Mouse (Mus musculus) neural tube, embryonic 14.5 days (tissue): ENCODE measurements around the gene Hs3st3b1. TPM values are rescaled to one million over a fixed set of nuclear protein-coding genes. Genes with fewer than 3 reads are reported as not detected.

ENCODE experiments used
- ATAC-seq: fragments of 200-750 bp; cut with Nextera tagmentation; 2 replicates; pipeline ENCODE4 v1.8.0; 2017; ENCODE audit warnings: low read depth, mild to moderate bottlenecking, moderate TSS enrichment, moderate library complexity
- H3K27ac ChIP-seq: fragments of 300-500 bp; sonication (generic); 2 replicates; pipeline ENCODE4 v1.5.1; 2014; ENCODE audit warnings: low read depth, mild to moderate bottlenecking, control low read depth, low read length, moderate library complexity, mixed read lengths
- H3K27me3 ChIP-seq: fragments of 300-500 bp; sonication (generic); 2 replicates; pipeline ENCODE4 v1.6.1; 2014; ENCODE audit warnings: low read length; ENCODE audit not compliant: control insufficient read depth, insufficient read depth
- H3K36me3 ChIP-seq: fragments of 300-500 bp; sonication (generic); 2 replicates; pipeline ENCODE4 v1.6.1; 2014; ENCODE audit warnings: low read length, mixed read lengths; ENCODE audit not compliant: control insufficient read depth, insufficient read depth
- H3K4me1 ChIP-seq: fragments of 300-500 bp; sonication (generic); 2 replicates; pipeline ENCODE4 v1.6.1; 2014; ENCODE audit warnings: low read length; ENCODE audit not compliant: control insufficient read depth, insufficient read depth
- H3K4me2 ChIP-seq: fragments of 300-500 bp; sonication (generic); 2 replicates; pipeline ENCODE4 v1.6.1; 2014; ENCODE audit warnings: mild to moderate bottlenecking, low read depth, low read length, control low read depth
- H3K4me3 ChIP-seq: fragments of 300-500 bp; sonication (generic); 2 replicates; pipeline ENCODE4 v1.5.1; 2014; ENCODE audit warnings: low read depth, low read length, control low read depth, mixed read lengths
- H3K9ac ChIP-seq: fragments of 300-500 bp; sonication (generic); replicated peaks from 2 replicates; pipeline ENCODE4 v1.6.1; 2014; ENCODE audit warnings: low read depth, mild to moderate bottlenecking, control low read depth, low read length, mixed read lengths
- H3K9me3 ChIP-seq: fragments of 300-500 bp; sonication (generic); 2 replicates; pipeline ENCODE4 v1.6.1; 2016; ENCODE audit warnings: low read length; ENCODE audit not compliant: control insufficient read depth
- WGBS: fragments of 180-500 bp; shearing (Covaris S2); extraction: QIAGEN DNeasy Blood & Tissue Kit; methylation state at CpG from one replicate; pipeline ENCODE4 v1.1.7; 2014; 5-methylcytosine and 5-hydroxymethylcytosine counted together
- polyA plus RNA-seq: library from polyadenylated mRNA; unstranded; fragments of >200 nt; fragmentation: Nextera tagmentation; extraction: Ambion mirVana; gene quantifications from 2 replicates; pipeline ENCODE4 v1.2.1, GENCODE M21; 2014

Hs3st3b1 gene
- polyA plus RNA-seq, 1 experiment from 2014 or later = 9.1 TPM

DNA sequence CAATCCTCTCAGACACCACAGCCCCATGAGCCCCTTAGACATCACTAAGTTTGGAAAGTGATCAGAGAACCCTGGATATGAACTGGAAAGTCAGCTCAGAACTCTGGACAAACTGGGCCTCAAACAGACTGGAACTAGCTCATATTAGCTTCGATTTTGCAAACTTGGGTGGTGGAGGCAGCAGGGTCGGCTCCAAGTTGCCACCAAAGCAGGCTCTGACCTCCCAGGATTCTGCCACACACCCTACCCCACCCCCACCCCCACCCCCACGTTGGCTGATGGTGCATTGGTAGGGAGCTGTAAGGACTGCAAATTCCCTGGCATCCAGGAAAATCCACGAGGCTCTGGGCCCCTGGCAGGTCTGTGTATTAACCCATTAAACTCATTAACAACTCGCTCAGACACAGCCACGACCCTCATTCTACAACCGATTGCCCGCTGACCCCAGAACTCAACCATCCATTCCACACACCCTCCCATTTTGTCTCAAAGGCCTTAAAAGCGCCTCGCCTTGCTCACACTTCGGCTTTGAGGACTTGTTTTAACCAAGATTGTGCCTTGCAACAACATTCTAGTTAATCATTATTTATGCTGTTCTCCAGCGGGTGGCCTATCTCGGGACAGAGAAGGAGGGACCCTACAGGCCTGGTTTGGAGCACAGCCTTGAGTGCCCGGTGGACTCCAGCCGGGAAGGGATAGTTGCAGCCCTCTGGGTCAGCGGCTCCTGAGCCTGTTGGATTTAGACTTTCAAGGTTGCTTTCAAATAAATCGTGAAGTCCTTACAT lies 3.6 kb downstream of the Hs3st3b1 start:
- ATAC-seq = no peak
- Histone ChIP-seq H3K27me3 (peaks cover 12% of the 10 kb centered on the region), H3K36me3 (no peaks in the 10 kb centered on the region), H3K4me1 (peaks cover 8% of the 10 kb centered on the region), H3K9ac (peak overlapping the region; percentile 74), H3K27ac (no peak overlapping the region; the same call in 1 of the 2 replicates), H3K4me2 (peak overlapping the region; percentile 85), H3K9me3 (no peaks in the 10 kb centered on the region), H3K4me3 (peak overlapping the region; percentile 63)
- 13% methylated on average over 17 of the region's 17 CpGs for WGBS

DNA sequence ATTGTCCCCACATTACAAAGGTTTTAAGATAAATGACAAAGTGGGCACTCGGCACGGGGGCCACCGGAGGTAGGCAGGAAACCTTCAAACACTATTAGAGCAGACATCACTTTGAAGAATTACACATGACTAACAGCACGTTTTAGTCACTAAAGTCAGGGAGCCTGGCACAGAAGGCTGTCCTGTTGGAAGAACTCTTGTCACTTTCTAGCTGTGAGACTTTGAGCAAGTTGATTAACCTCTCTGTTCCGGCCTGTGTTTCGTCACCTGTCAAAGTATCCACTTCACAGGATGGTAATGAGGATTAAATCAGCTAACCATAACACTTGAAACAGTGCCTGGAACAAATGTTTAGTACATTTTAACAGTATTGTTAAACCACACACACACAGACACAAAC lies 4.5 kb downstream of the Hs3st3b1 start:
- Histone ChIP-seq H3K9ac (no peak overlapping the region), H3K27ac (no peak overlapping the region), H3K9me3 (no peaks in the 10 kb centered on the region), H3K4me2 (peak overlapping the region; percentile 85; the same call in 1 of the 2 replicates), H3K4me1 (peaks cover 5% of the 10 kb centered on the region; the same call in 1 of the 2 replicates), H3K27me3 (peaks cover 9% of the 10 kb centered on the region), H3K36me3 (no peaks in the 10 kb centered on the region), H3K4me3 (0 out of 2 replicates have a peak overlapping the region, but pooled peaks have one; percentile 2)
- ATAC-seq = no peak
- WGBS = 13% methylated on average over 6 of the region's 6 CpGs

DNA sequence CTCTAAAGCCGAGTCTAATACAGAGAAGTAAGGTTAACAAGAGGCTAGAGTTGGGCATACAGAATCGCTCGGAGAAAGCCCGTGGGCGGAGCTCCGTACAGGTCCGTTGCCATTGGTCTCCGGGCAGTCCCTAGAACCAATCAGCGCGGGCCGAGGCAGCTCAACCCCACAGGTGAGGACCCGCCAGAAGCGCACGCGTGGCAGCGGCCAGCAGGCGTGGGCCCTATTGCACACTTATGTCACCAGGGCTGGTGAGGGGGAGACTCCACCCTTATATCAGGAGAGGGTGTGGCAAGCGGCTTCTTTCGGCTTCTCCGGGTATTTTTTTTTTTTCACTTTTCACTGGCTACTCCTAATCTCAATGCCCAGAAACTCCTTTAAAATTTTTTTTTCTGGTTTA lies 7.7 kb downstream of the Hs3st3b1 start:
- peak overlapping the region; percentile 5; the same call in 1 of the 2 replicates for H3K9ac ChIP-seq
- no peaks in the 10 kb centered on the region; the same call in 1 of the 2 replicates for H3K27me3 ChIP-seq
- H3K27ac ChIP-seq = no peak overlapping the region
- 2% methylated on average over 20 of the region's 20 CpGs for WGBS
- peak overlapping the region; percentile 82 for H3K4me2 ChIP-seq
- peak; percentile 94 for ATAC-seq
- no peaks in the 10 kb centered on the region for H3K9me3 ChIP-seq
- H3K4me1 ChIP-seq = peaks cover 7% of the 10 kb centered on the region; the same call in 1 of the 2 replicates
- no peaks in the 10 kb centered on the region for H3K36me3 ChIP-seq
- peak overlapping the region; percentile 37 for H3K4me3 ChIP-seq

DNA sequence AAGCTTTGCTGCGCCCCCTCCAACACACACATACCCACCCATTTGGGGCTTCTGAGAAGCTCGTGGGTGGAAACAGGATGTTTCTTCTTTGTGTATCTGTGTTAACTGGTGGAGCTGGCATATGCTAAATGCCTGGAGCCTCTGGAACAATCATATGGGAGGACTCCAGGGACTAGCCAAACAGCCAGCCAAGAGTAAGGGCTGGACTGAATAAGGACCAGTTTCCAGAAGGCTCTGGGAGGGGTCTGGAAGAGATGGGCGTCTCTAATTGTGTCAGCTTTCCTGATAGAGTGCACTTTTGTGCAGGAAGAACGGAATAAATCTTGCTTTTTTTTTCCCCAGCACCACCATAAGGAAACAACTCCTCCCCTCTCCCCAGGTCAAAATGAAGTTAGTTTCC lies 8.2 kb downstream of the Hs3st3b1 start:
- Histone ChIP-seq H3K36me3 (no peaks in the 10 kb centered on the region), H3K27ac (no peak overlapping the region), H3K9ac (peak overlapping the region; percentile 5; the same call in 1 of the 2 replicates), H3K4me3 (peak overlapping the region; percentile 37), H3K4me1 (peaks cover 7% of the 10 kb centered on the region; the same call in 1 of the 2 replicates), H3K4me2 (peak overlapping the region; percentile 82), H3K27me3 (no peaks in the 10 kb centered on the region; the same call in 1 of the 2 replicates), H3K9me3 (no peaks in the 10 kb centered on the region)
- ATAC-seq = peak; percentile 68
- WGBS = 20% methylated on average over 4 of the region's 4 CpGs

DNA sequence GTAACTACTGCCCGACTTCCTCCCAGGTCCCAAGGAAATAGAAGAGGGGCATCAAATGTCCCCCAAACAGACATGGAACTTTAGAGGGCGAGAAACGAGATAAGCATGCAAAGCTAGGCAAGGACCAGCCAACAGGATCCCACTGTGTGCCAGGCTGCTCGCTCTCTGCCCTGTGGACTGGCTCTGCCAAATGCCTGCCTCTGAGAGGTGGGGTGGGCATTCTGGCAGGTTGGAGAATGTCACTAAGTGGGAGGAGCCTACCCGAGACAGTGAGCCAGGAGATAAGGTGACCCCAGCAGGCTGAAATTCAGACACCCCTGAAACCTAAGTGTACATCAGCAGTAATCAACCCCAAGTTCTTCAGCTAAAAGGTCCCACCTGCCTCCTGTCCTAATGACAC lies 11.1 kb downstream of the Hs3st3b1 start:
- H3K4me2 ChIP-seq = no peak overlapping the region
- H3K27me3 ChIP-seq = no peaks in the 10 kb centered on the region; the same call in 1 of the 2 replicates
- no peak overlapping the region for H3K9ac ChIP-seq
- H3K27ac ChIP-seq = no peak overlapping the region
- H3K9me3 ChIP-seq = no peaks in the 10 kb centered on the region
- 56% methylated on average over 5 of the region's 5 CpGs for WGBS
- H3K4me3 ChIP-seq = no peak overlapping the region
- H3K36me3 ChIP-seq = no peaks in the 10 kb centered on the region
- peaks cover 7% of the 10 kb centered on the region; the same call in 1 of the 2 replicates for H3K4me1 ChIP-seq
- no peak for ATAC-seq

DNA sequence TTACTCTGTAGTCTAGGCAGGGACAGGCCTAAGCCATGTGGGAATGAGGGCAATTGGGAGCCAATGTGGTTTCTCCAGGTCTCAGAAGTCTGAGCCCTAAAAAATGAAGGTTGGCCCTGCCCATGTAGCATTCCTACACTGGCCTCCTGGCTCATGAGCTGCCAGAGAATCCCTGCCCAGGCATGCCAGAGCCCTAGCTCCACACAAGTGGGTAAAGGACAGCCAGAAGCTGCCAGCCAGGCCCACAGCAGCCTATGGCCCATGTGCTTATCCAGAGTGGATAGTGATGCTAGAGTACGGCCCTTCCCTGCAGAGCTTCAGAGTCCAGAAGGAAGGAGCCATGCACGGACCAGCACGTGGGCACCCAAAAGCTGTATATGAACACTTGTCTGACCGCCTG lies 12.1 kb downstream of the Hs3st3b1 start:
- Histone ChIP-seq H3K9me3 (no peaks in the 10 kb centered on the region), H3K27ac (no peak overlapping the region), H3K9ac (no peak overlapping the region), H3K4me2 (no peak overlapping the region), H3K36me3 (no peaks in the 10 kb centered on the region), H3K27me3 (no peaks in the 10 kb centered on the region), H3K4me1 (peaks cover 7% of the 10 kb centered on the region; the same call in 1 of the 2 replicates), H3K4me3 (no peak overlapping the region)
- ATAC-seq = no peak
- 93% methylated on average over 4 of the region's 4 CpGs for WGBS

DNA sequence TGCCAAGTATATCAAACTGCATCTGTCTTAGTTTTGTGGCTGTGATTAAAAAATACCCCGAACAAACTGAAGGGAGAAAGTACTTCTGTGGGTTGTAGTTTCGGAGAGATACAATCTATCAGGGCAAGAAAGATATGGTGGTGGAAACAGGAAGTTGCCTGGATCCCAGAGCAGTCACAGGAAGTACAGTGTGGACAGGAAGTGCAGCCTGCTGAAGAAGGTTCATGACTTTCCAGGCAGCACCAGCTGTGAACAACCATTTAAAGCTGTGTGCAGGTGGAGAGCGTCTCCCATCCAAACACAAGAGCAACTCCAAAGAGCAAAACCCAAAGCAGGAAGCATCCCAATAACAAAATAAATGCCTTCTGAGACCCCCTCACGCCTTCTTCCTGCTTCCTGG lies 13.6 kb downstream of the Hs3st3b1 start:
- 90% methylated on average over 4 of the region's 4 CpGs for WGBS
- H3K4me2 ChIP-seq = no peak overlapping the region
- H3K27me3 ChIP-seq = no peaks in the 10 kb centered on the region
- H3K27ac ChIP-seq = no peak overlapping the region
- no peaks in the 10 kb centered on the region for H3K36me3 ChIP-seq
- H3K9me3 ChIP-seq = no peaks in the 10 kb centered on the region
- 0 out of 2 replicates have a peak, but pooled peaks cover 2% of the 10 kb centered on the region for H3K4me1 ChIP-seq
- H3K4me3 ChIP-seq = no peak overlapping the region
- no peak overlapping the region for H3K9ac ChIP-seq
- no peak for ATAC-seq

DNA sequence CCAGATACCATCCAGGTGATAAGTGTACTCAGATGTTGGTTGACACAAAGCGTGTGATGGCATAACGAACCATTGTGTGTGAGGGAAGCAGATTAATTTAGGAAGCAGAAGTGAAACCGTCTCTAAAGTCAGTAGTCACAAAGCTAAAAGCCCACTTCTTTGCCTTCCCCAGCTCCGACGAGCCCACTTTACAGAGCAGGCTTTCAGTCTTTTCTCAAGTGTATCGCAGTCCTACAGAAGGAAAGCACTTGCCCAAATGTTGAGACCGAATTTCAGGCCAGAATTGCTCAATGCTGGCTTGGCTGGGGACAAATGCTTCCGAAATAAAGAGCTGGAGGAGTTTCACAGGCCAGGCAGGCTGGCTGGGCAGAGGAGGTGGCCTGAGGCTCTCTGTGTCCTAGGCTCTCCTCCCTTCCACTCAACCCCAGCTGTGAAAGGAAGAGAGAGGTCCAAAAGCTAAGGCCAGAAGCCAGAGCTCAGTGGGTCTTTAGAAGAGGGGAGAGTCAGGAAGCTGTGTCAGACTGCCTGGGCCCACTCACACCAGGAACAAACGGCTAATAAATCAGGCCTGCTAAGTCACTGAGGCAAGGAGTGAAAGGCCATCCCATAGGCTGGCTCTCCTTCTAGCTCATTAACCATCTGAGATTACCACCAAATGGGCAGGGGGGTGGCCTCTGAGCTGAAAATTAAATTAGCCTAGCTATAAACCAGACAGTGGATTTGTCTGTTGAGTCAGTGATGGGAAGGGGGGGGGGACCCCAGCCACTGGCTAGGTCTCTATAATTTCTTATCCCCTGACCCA lies 15.3 kb downstream of the Hs3st3b1 start:
- ATAC-seq = peak; percentile 84; the same call in 1 of the 2 replicates
- no peaks in the 10 kb centered on the region for H3K36me3 ChIP-seq
- no peaks in the 10 kb centered on the region for H3K27me3 ChIP-seq
- WGBS = 61% methylated on average over 9 of the region's 9 CpGs
- H3K4me3 ChIP-seq = no peak overlapping the region
- H3K9me3 ChIP-seq = no peaks in the 10 kb centered on the region
- no peak overlapping the region for H3K27ac ChIP-seq
- 0 out of 2 replicates have a peak, but pooled peaks cover 2% of the 10 kb centered on the region for H3K4me1 ChIP-seq
- H3K9ac ChIP-seq = no peak overlapping the region
- no peak overlapping the region for H3K4me2 ChIP-seq
